Mouse (Mus musculus) kidney, embryonic 15.5 days (tissue): ENCODE results near the gene Aff1. TPM values are rescaled to one million over a fixed set of nuclear protein-coding genes. Genes with fewer than 3 reads are reported as not detected.
A peak's percentile ranks its signal among the peaks of the same experiment; 100 is the strongest.

Experiments
- ATAC-seq: fragments of 200-750 bp; cut with Nextera tagmentation; replicated peaks from 2 replicates; pipeline ENCODE4 v1.8.0; 2017; ENCODE audit warnings: moderate TSS enrichment; ENCODE audit not compliant: low FRiP score
- H3K27ac ChIP-seq: fragments of 300-500 bp; sonication (generic); 2 replicates; pipeline ENCODE4 v1.5.1; 2015; ENCODE audit warnings: mild to moderate bottlenecking, inconsistent platforms
- H3K27me3 ChIP-seq: fragments of 300-500 bp; sonication (generic); 2 replicates; pipeline ENCODE4 v1.6.1; 2015; ENCODE audit warnings: inconsistent platforms
- H3K36me3 ChIP-seq: fragments of 300-500 bp; sonication (generic); 2 replicates; pipeline ENCODE4 v1.6.1; 2015; ENCODE audit warnings: inconsistent platforms
- H3K4me1 ChIP-seq: fragments of 300-500 bp; sonication (generic); 2 replicates; pipeline ENCODE4 v1.6.1; 2015; ENCODE audit warnings: inconsistent platforms
- H3K4me2 ChIP-seq: fragments of 300-500 bp; sonication (generic); 2 replicates; pipeline ENCODE4 v1.6.1; 2015; ENCODE audit warnings: moderate library complexity, mild to moderate bottlenecking, inconsistent platforms
- H3K4me3 ChIP-seq: fragments of 300-500 bp; sonication (generic); replicated peaks from 2 replicates; pipeline ENCODE4 v1.5.1; 2015; ENCODE audit warnings: mild to moderate bottlenecking, inconsistent platforms
- H3K9ac ChIP-seq: fragments of 300-500 bp; sonication (generic); 2 replicates; pipeline ENCODE4 v1.6.1; 2015; ENCODE audit warnings: mild to moderate bottlenecking, inconsistent platforms
- H3K9me3 ChIP-seq: fragments of 300-500 bp; sonication (generic); replicated peaks from 2 replicates; pipeline ENCODE4 v1.6.1; 2016; ENCODE audit warnings: inconsistent platforms
- WGBS: fragments of 180-500 bp; shearing (Covaris S2); methylation state at CpG from one replicate; pipeline ENCODE4 v1.1.7; 2015; ENCODE audit warnings: mixed read lengths; 5-methylcytosine and 5-hydroxymethylcytosine counted together
- polyA plus RNA-seq: library from polyadenylated mRNA; unstranded; fragments of >200 nt; fragmentation: Nextera tagmentation; extraction: Ambion mirVana; gene quantifications from 2 replicates; pipeline ENCODE4 v1.2.1, GENCODE M21; 2015

The Aff1 gene
- polyA plus RNA-seq, 1 experiment from 2014 or later: 12.3 TPM

- Histone ChIP-seq H3K36me3 (peaks cover 38% of the 10 kb centered on the region), H3K27me3 (no peaks in the 10 kb centered on the region), H3K9ac (no peak overlapping the region), H3K9me3 (no peaks in the 10 kb centered on the region), H3K4me2 (no peak overlapping the region), H3K27ac (no peak overlapping the region), H3K4me3 (no peak overlapping the region), H3K4me1 (peaks cover 40% of the 10 kb centered on the region)
- WGBS: 91% methylated on average over 15 of the region's 15 CpGs
- ATAC-seq: no peak
Measured at GRCm38 (mm10) chr5:103838550-103839264, 146.5 kb downstream of the Aff1 start.

GRCm38 (mm10) chr5:103839265-103839626 lies 147.1 kb downstream of the Aff1 start:
- 84% methylated on average over 3 of the region's 3 CpGs for WGBS
- no peak for ATAC-seq
- peaks cover 34% of the 10 kb centered on the region for H3K36me3 ChIP-seq

GRCm38 (mm10) chr5:103843938-103844337 lies 151.8 kb downstream of the Aff1 start:
- no peak overlapping the region for H3K4me2 ChIP-seq
- H3K9ac ChIP-seq: no peak overlapping the region
- peaks cover 51% of the 10 kb centered on the region for H3K36me3 ChIP-seq
- H3K4me1 ChIP-seq: peaks cover 44% of the 10 kb centered on the region
- no peaks in the 10 kb centered on the region for H3K27me3 ChIP-seq
- H3K9me3 ChIP-seq: no peaks in the 10 kb centered on the region
- no peak overlapping the region for H3K27ac ChIP-seq
- ATAC-seq: no peak
- 52% methylated on average over 1 of the region's 1 CpGs for WGBS
- no peak overlapping the region for H3K4me3 ChIP-seq

More at GRCm38 (mm10) chr5:103839265-103839626, 147.1 kb downstream of the Aff1 start:
- Histone ChIP-seq H3K27me3 (no peaks in the 10 kb centered on the region), H3K4me3 (no peak overlapping the region), H3K4me1 (peaks cover 40% of the 10 kb centered on the region), H3K4me2 (no peak overlapping the region), H3K27ac (no peak overlapping the region), H3K9ac (no peak overlapping the region), H3K9me3 (no peaks in the 10 kb centered on the region)

GRCm38 (mm10) chr5:103845418-103846153 lies 153.4 kb downstream of the Aff1 start:
- H3K4me1 ChIP-seq: peaks cover 43% of the 10 kb centered on the region
- H3K4me2 ChIP-seq: no peak overlapping the region
- H3K27me3 ChIP-seq: no peaks in the 10 kb centered on the region
- H3K27ac ChIP-seq: peak overlapping the region; percentile 39
- no peak overlapping the region for H3K9ac ChIP-seq
- 47% methylated on average over 19 of the region's 19 CpGs for WGBS
- H3K4me3 ChIP-seq: no peak overlapping the region
- peak; percentile 11; the same call in 1 of the 2 replicates for ATAC-seq
- peaks cover 65% of the 10 kb centered on the region for H3K36me3 ChIP-seq
- H3K9me3 ChIP-seq: no peaks in the 10 kb centered on the region

- no peak overlapping the region for H3K4me2 ChIP-seq
- H3K4me3 ChIP-seq: no peak overlapping the region
- H3K4me1 ChIP-seq: peaks cover 43% of the 10 kb centered on the region
- H3K27ac ChIP-seq: peak overlapping the region; percentile 39
- H3K27me3 ChIP-seq: no peaks in the 10 kb centered on the region
- ATAC-seq: 0 out of 2 replicates have a peak, but pooled peaks have one; percentile 14
- H3K9me3 ChIP-seq: no peaks in the 10 kb centered on the region
- H3K36me3 ChIP-seq: peaks cover 65% of the 10 kb centered on the region
- WGBS: 54% methylated on average over 10 of the region's 10 CpGs
- H3K9ac ChIP-seq: no peak overlapping the region
Measured at GRCm38 (mm10) chr5:103846154-103846551, 154.0 kb downstream of the Aff1 start.

- peak; percentile 78 for ATAC-seq
Measured at GRCm38 (mm10) chr5:103846609-103847008, 154.4 kb downstream of the Aff1 start.

GRCm38 (mm10) chr5:103848546-103848945 lies 156.4 kb downstream of the Aff1 start:
- 63% methylated on average over 8 of the region's 8 CpGs for WGBS

More at GRCm38 (mm10) chr5:103846609-103847008, 154.4 kb downstream of the Aff1 start:
- no peak overlapping the region for H3K27ac ChIP-seq
- H3K9me3 ChIP-seq: no peaks in the 10 kb centered on the region
- H3K9ac ChIP-seq: no peak overlapping the region
- no peaks in the 10 kb centered on the region for H3K27me3 ChIP-seq
- WGBS: 38% methylated on average over 5 of the region's 5 CpGs
- H3K4me2 ChIP-seq: no peak overlapping the region
- H3K4me3 ChIP-seq: no peak overlapping the region
- H3K4me1 ChIP-seq: peaks cover 43% of the 10 kb centered on the region
- H3K36me3 ChIP-seq: peaks cover 68% of the 10 kb centered on the region

GRCm38 (mm10) chr5:103852756-103853549 lies 160.8 kb downstream of the Aff1 start:
- Histone ChIP-seq H3K27ac (no peak overlapping the region), H3K4me3 (no peak overlapping the region), H3K27me3 (no peaks in the 10 kb centered on the region), H3K9ac (no peak overlapping the region), H3K36me3 (peaks cover 42% of the 10 kb centered on the region), H3K4me1 (peaks cover 23% of the 10 kb centered on the region), H3K9me3 (no peaks in the 10 kb centered on the region), H3K4me2 (no peak overlapping the region)
- 77% methylated on average over 4 of the region's 4 CpGs for WGBS
- no peak for ATAC-seq

More at GRCm38 (mm10) chr5:103848546-103848945, 156.4 kb downstream of the Aff1 start:
- Histone ChIP-seq H3K27me3 (no peaks in the 10 kb centered on the region), H3K9me3 (no peaks in the 10 kb centered on the region), H3K36me3 (peaks cover 60% of the 10 kb centered on the region), H3K4me3 (no peak overlapping the region), H3K9ac (no peak overlapping the region), H3K4me1 (peaks cover 43% of the 10 kb centered on the region), H3K27ac (no peak overlapping the region), H3K4me2 (no peak overlapping the region)
- no peak for ATAC-seq

- Histone ChIP-seq H3K4me1 (peaks cover 10% of the 10 kb centered on the region), H3K27me3 (no peaks in the 10 kb centered on the region), H3K9me3 (no peaks in the 10 kb centered on the region), H3K9ac (no peak overlapping the region), H3K4me2 (no peak overlapping the region), H3K36me3 (peaks cover 33% of the 10 kb centered on the region), H3K27ac (peak overlapping the region; percentile 24; the same call in 1 of the 2 replicates), H3K4me3 (no peak overlapping the region)
- WGBS: 74% methylated on average over 17 of the region's 17 CpGs
- no peak for ATAC-seq
Measured at GRCm38 (mm10) chr5:103854041-103854806, 162.1 kb downstream of the Aff1 start.

GRCm38 (mm10) chr5:103854807-103855194 lies 162.6 kb downstream of the Aff1 start:
- H3K9ac ChIP-seq: no peak overlapping the region
- no peaks in the 10 kb centered on the region for H3K9me3 ChIP-seq
- H3K27me3 ChIP-seq: no peaks in the 10 kb centered on the region
- WGBS: 94% methylated on average over 5 of the region's 5 CpGs
- H3K36me3 ChIP-seq: peaks cover 27% of the 10 kb centered on the region
- H3K4me3 ChIP-seq: no peak overlapping the region
- no peak overlapping the region for H3K4me2 ChIP-seq
- no peak overlapping the region for H3K27ac ChIP-seq
- peaks cover 5% of the 10 kb centered on the region; the same call in 1 of the 2 replicates for H3K4me1 ChIP-seq
- no peak for ATAC-seq

- Histone ChIP-seq H3K4me1 (peaks cover 5% of the 10 kb centered on the region; the same call in 1 of the 2 replicates), H3K9me3 (no peaks in the 10 kb centered on the region), H3K9ac (no peak overlapping the region), H3K36me3 (peaks cover 22% of the 10 kb centered on the region), H3K4me2 (no peak overlapping the region), H3K27me3 (no peaks in the 10 kb centered on the region), H3K4me3 (no peak overlapping the region), H3K27ac (no peak overlapping the region)
- peak; percentile 38; the same call in 1 of the 2 replicates for ATAC-seq
- 85% methylated on average over 14 of the region's 14 CpGs for WGBS
Measured at GRCm38 (mm10) chr5:103855483-103856211, 163.5 kb downstream of the Aff1 start.
